Mouse (Mus musculus): Measurements from ENCODE around the gene Prm2.

GRCm38 (mm10) chr16:10842282-10842855, 46.4 kb upstream of the Prm2 start:
- no peak for TF ChIP-seq CTCF (IDR thresholded peaks at IDR 0.05; ENCODE audit: control insufficient read depth, insufficient read depth, low read length)
- TF ChIP-seq POLR2A (IDR thresholded peaks at IDR 0.05; ENCODE audit: borderline replicate concordance, control insufficient read depth, low read depth, low read length) = no peak
